Mouse (Mus musculus) heart, embryonic 12.5 days (tissue): Measurements from ENCODE around the gene Gm7145. TPM values are rescaled to one million over a fixed set of nuclear protein-coding genes. Genes with fewer than 3 reads are reported as not detected.
"Not testable (repeated sequence)": the region's sequence is repeated elsewhere in the genome, so short reads cannot be mapped to it uniquely, and the experiment has no call there.

ENCODE experiments used
- ATAC-seq: fragments of 200-750 bp; cut with Nextera tagmentation; 2 replicates; pipeline ENCODE4 v1.8.0; 2017; ENCODE audit warnings: moderate TSS enrichment, moderate library complexity; ENCODE audit not compliant: insufficient number of reproducible peaks, low FRiP score
- H3K27ac ChIP-seq: fragments of 300-500 bp; sonication (generic); 2 replicates; pipeline ENCODE4 v1.5.1; 2016; ENCODE audit warnings: mild to moderate bottlenecking, moderate library complexity; ENCODE audit not compliant: poor library complexity, severe bottlenecking
- H3K27me3 ChIP-seq: fragments of 300-500 bp; sonication (generic); replicated peaks from 2 replicates; pipeline ENCODE4 v1.6.1; 2016; ENCODE audit warnings: mild to moderate bottlenecking, moderate library complexity
- H3K36me3 ChIP-seq: fragments of 300-500 bp; sonication (generic); 2 replicates; pipeline ENCODE4 v1.6.1; 2016; ENCODE audit warnings: mild to moderate bottlenecking, moderate library complexity
- H3K4me1 ChIP-seq: fragments of 300-500 bp; sonication (generic); replicated peaks from 2 replicates; pipeline ENCODE4 v1.6.1; 2016; ENCODE audit warnings: mild to moderate bottlenecking
- H3K4me2 ChIP-seq: fragments of 300-500 bp; sonication (generic); 2 replicates; pipeline ENCODE4 v1.6.1; 2016; ENCODE audit warnings: mild to moderate bottlenecking, moderate library complexity
- H3K4me3 ChIP-seq: fragments of 300-500 bp; sonication (generic); 2 replicates; pipeline ENCODE4 v1.5.1; 2016; ENCODE audit warnings: mild to moderate bottlenecking
- H3K9ac ChIP-seq: fragments of 300-500 bp; sonication (generic); 2 replicates; pipeline ENCODE4 v1.6.1; 2016; ENCODE audit warnings: mild to moderate bottlenecking, moderate library complexity
- H3K9me3 ChIP-seq: fragments of 300-500 bp; sonication (generic); replicated peaks from 2 replicates; pipeline ENCODE4 v1.6.1; 2016; ENCODE audit warnings: mild to moderate bottlenecking, moderate library complexity
- WGBS: fragments of 180-500 bp; shearing (Covaris S2); methylation state at CpG from one replicate; pipeline ENCODE4 v1.1.7; 2016; 5-methylcytosine and 5-hydroxymethylcytosine counted together
- polyA plus RNA-seq: library from polyadenylated mRNA; unstranded; fragments of >200 nt; fragmentation: Nextera tagmentation; extraction: Ambion mirVana; gene quantifications from 2 replicates; pipeline ENCODE4 v1.2.1, GENCODE M21; 2016

The Gm7145 gene
- polyA plus RNA-seq: not detected in 2 replicates

GRCm38 (mm10) chr1:117965639-117966038 lies at the start of gene Gm7145:
Gm7145 (plus strand) TSS chr1:117965939.
- Histone ChIP-seq H3K9ac (no peak within 1 kb of the TSS), H3K4me3 (no peak within 1 kb of the TSS), H3K36me3 (no peaks in the 10 kb centered on the region), H3K27me3 (no peaks in the 10 kb centered on the region), H3K9me3 (peaks cover 11% of the 10 kb centered on the region; the same call in 1 of the 2 replicates), H3K4me2 (no peak within 1 kb of the TSS), H3K27ac (no peak within 1 kb of the TSS), H3K4me1 (no peaks in the 10 kb centered on the region)
- WGBS: 68% methylated on average over 4 of the region's 4 CpGs
- ATAC-seq: no peak

DNA sequence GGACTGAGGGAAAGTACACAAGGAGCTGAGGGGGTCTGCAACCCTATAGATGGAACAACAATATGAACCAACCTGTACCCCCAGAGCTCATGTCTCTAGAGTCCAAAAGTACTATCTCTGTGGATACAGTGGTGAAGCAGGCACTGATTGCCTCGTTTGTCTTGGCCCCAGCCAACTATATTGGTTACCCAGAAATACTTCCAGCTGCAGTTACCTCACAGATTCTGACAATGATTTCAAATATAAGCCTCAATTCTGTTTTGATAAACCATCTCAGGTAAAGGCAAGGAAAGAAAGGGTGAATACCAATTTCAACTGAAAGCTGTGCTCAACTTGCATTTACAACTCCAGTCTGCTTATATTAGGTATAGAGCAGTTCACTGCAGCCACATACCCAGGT lies 38.0 kb upstream of the Gm7145 start, which contains the start of gene Gm28168:
Gene Gm28168 (plus strand): TSS at position 301 of the 400 bp plus-strand sequence.
- WGBS: 38% methylated on average over 1 of the region's 1 CpGs
- ATAC-seq, H3K9ac ChIP-seq: not testable (repeated sequence)

DNA sequence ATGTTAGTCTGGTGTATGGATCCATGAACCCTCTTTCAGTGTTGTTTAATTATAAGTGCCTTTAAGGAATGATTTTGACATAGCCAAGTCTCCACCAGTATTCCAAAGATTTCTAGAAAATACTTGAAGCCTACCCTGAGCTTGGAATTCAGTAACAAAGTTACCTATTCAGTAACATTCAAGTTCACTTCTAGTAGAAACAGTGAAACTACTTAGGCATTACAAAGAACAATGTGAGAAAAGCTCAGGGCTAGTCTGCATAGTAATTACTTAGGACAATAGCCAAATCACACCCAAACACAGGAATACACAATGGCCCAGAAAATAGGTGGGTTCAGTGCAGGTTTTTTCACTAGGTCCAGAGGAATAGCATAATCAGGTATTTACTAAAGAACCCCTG lies 38.1 kb downstream of the Gm7145 start:
- not testable (repeated sequence) for ATAC-seq, H3K4me3 ChIP-seq, H3K4me1 ChIP-seq, H3K9ac ChIP-seq, H3K36me3 ChIP-seq, H3K27me3 ChIP-seq, H3K27ac ChIP-seq, H3K4me2 ChIP-seq, H3K9me3 ChIP-seq

More for the DNA sequence above, 38.0 kb upstream of the Gm7145 start, which contains the start of gene Gm28168:
- not testable (repeated sequence) for H3K36me3 ChIP-seq, H3K4me3 ChIP-seq, H3K4me1 ChIP-seq, H3K27ac ChIP-seq, H3K9me3 ChIP-seq, H3K27me3 ChIP-seq, H3K4me2 ChIP-seq

DNA sequence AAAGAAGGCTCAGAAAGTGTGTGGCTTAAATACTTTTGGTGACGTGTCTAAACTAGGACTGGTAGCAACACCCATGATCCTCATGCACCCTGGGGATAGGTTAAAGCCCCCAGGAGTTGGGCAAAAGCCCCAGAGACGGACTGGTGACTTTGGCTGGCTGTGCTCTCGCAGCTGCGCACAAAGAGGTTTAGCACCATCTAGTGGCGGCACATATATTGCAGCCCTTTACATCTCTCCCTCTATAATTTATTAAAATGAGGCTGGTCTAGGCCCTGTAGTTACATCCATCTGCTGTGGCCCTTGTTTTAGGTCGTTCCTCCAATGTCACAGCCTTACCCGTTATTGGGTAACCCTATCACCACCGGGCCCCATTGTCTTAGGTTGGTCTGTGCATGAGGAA lies 47.0 kb downstream of the Gm7145 start:
- not testable (repeated sequence) for H3K36me3 ChIP-seq, H3K9me3 ChIP-seq, H3K27ac ChIP-seq, H3K9ac ChIP-seq, H3K4me2 ChIP-seq, ATAC-seq, H3K4me3 ChIP-seq, H3K4me1 ChIP-seq, H3K27me3 ChIP-seq
- 19% methylated on average over 8 of the region's 8 CpGs for WGBS

Other genes with a start within 250 kb of the Gm7145 start
- not detected in 2 replicates for gene B020011L13Rik, start 184.8 kb upstream of the Gm7145 start, polyA plus RNA-seq
- not detected in 2 replicates for gene Gm28360, start 135.9 kb upstream of the Gm7145 start, polyA plus RNA-seq
- gene Gm28168, start 37.9 kb upstream of the Gm7145 start, polyA plus RNA-seq: not detected in 2 replicates
- gene Gm29106, start 210.6 kb downstream of the Gm7145 start, polyA plus RNA-seq: 0.10 TPM in 1 of 2 replicates, not detected in the other